Mouse (Mus musculus): ENCODE measurements around the gene Tmem131.

- no peak for TF ChIP-seq POLR2AphosphoS5 (IDR thresholded peaks at IDR 0.05; ENCODE audit: insufficient replicate concordance, low read depth, low read length)
- TF ChIP-seq CTCF (IDR thresholded peaks at IDR 0.05; ENCODE audit: low read depth, low read length), result no peak
- TF ChIP-seq TAL1 (conservative IDR thresholded peaks at IDR 0.05; ENCODE audit: low read depth, low read length), result no peak
- TF ChIP-seq GATA2 (IDR thresholded peaks at IDR 0.05; ENCODE audit: borderline replicate concordance, low read depth, low read length), result no peak
- TF ChIP-seq GATA1 (IDR thresholded peaks at IDR 0.05; ENCODE audit: borderline replicate concordance, low read length), result no peak
These were observed 183.1 kb downstream of the Tmem131 start for GRCm38 (mm10) chr1:36760401-36760800.

Measured in G1E (cell line).